Mouse (Mus musculus) E14TG2a.4 (cell line): ENCODE measurements around the gene Sult5a1.

Experiments used
- CTCF ChIP-seq: conservative IDR thresholded peaks from 2 replicates; pipeline ENCODE4 v1.5.1; 2014; ENCODE audit warnings: low read length
- NANOG ChIP-seq: IDR thresholded peaks from 2 replicates; pipeline ENCODE4 v1.6.1; 2014; ENCODE audit warnings: borderline replicate concordance, low read length, mixed read lengths

- TF ChIP-seq CTCF (no peak), NANOG (no peak)
Observed at GRCm38 (mm10) chr8:123150737-123151171, 7.4 kb downstream of the Sult5a1 start.
